Mouse (Mus musculus) cerebellum, adult 2 months (tissue): Measurements from ENCODE around the gene Bhlhe40.

ENCODE experiments used
- CTCF ChIP-seq: fragments of 200-500 bp; IDR thresholded peaks from 2 replicates; pipeline ENCODE4 v1.5.1; 2011; ENCODE audit warnings: low read depth, mild to moderate bottlenecking, control low read depth, low read length, moderate library complexity, borderline replicate concordance; ENCODE audit not compliant: insufficient read depth
- POLR2A ChIP-seq: fragments of 200-500 bp; IDR thresholded peaks from 2 replicates; pipeline ENCODE4 v1.6.1; 2011; ENCODE audit warnings: low read length, control low read depth, borderline replicate concordance; ENCODE audit not compliant: insufficient read depth

- TF ChIP-seq CTCF (no peak), POLR2A (no peak)
Measured at GRCm38 (mm10) chr6:108702648-108703047, 42.2 kb downstream of the Bhlhe40 start.
